11 mouse cellular contexts compared by ENCODE assay signal in the genomic region with DNA sequence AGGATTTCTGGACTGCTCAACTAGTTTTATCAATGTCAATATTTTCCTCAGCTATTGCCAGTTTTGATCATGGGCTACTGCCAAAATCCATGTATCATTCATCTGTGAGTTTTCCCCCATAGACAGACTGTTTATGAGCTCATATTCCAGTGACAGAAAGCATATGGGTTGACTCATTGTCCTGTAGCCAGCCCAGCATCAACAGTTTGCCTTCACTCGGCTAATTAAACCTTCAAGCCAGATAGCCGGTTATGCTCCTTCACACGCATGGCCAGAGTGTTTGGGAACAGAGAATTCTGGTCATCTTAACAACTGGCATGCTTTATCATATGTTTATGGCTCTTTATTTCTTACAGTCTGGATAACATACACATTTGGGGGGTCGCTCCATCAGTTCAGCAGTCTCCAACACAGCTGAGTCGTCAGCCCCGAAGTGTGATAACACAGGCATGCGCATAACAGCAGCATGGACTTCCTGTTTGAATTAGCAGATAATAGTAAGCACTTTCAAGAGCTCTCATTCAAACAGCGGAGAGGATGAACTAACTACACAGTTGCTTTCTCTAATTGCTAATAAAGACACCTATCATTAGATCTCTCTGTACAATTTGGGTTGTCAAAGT. TPM values are rescaled to one million over a fixed set of nuclear protein-coding genes. Genes with fewer than 3 reads are reported as not detected.
DNase-seq lines count a peak whose midpoint lies in the region; ATAC-seq lines count a peak whose summit lies in the region.
"Had no signal": no experiment of that assay in that cellular context is flagged by ENCODE, and none has a peak within 500 bp of the region (broad histone marks: within the 10 kb centered on the region; RNA-seq: fewer than 3 reads in every experiment).

No protein-coding gene starts in this region.

- no peaks in the 10 kb centered on the region for H3K36me3 ChIP-seq in kidney, embryonic 16.5 days (ENCODE audit: insufficient read depth, low read length)
- H3K36me3 ChIP-seq: neural tube, embryonic 13.5 days had no signal

- no peaks in the 10 kb centered on the region for H3K27me3 ChIP-seq in kidney, embryonic 16.5 days (ENCODE audit: insufficient read depth, low read length)
- H3K27me3 ChIP-seq: neural tube, embryonic 13.5 days had no signal

- intact Hi-C loops in heart, postnatal 10 days (cut with DNase I): no loop called here

- H3K4me2 ChIP-seq in kidney, embryonic 16.5 days (replicated peaks; ENCODE audit: low read depth, low read length): 0 out of 2 replicates have a peak overlapping the region, but pooled peaks have one; percentile 11
- H3K4me2 ChIP-seq: neural tube, embryonic 13.5 days had no signal

- no peak overlapping the region for H3K4me3 ChIP-seq in kidney, embryonic 16.5 days (ENCODE audit: low read length)
- H3K4me3 ChIP-seq: neural tube, embryonic 13.5 days had no signal

- no peak overlapping the region for H3K9ac ChIP-seq in kidney, embryonic 16.5 days (replicated peaks; ENCODE audit: low read length)
- H3K9ac ChIP-seq: neural tube, embryonic 13.5 days had no signal

- H3K4me1 ChIP-seq in kidney, embryonic 16.5 days (ENCODE audit: insufficient read depth, low read length): 0 out of 2 replicates have a peak, but pooled peaks cover 4% of the 10 kb centered on the region

- WGBS in kidney, embryonic 16.5 days: 48% methylated on average over 8 of the region's 8 CpGs

- peak overlapping the region; percentile 86 for H3K27ac ChIP-seq in kidney, embryonic 16.5 days (ENCODE audit: low read length)
- H3K27ac ChIP-seq: neural tube, embryonic 13.5 days had no signal

- ATAC-seq in kidney, embryonic 16.5 days (ENCODE audit: low FRiP score, low TSS enrichment): peak; percentile 87

- DNase-seq in kidney, adult 9 months: no peak
- DNase-seq in urinary bladder, postnatal 25 days (ENCODE audit: low spot score): peak; percentile 5
- no peak for DNase-seq in urinary bladder, adult 2 months (ENCODE audit: low spot score)
- peak; percentile 57 to 63 for DNase-seq in heart, postnatal 10 days
- no peak for DNase-seq in cerebellum, postnatal 25 days
- no peak for DNase-seq in spleen, adult 12 weeks (ENCODE audit: low spot score)
- no peak for DNase-seq in B cell, adult 2 months
- DNase-seq: cerebellum, adult 9-11 months; thymus, adult 2 months had no signal

- H3K9me3 ChIP-seq in kidney, embryonic 16.5 days (ENCODE audit: low read length): no peaks in the 10 kb centered on the region
- H3K9me3 ChIP-seq: neural tube, embryonic 13.5 days had no signal

RNA-seq across cellular contexts. Expression of gene Vcam1, which starts 49.2 kb away (rescaled TPM):
- 49.2 and 54.2 TPM in 2 replicates for polyA plus RNA-seq in kidney, embryonic 16.5 days (2015; fragmentation: Nextera tagmentation; extraction: Ambion mirVana)
- 43.3 and 46.6 TPM in 2 replicates for polyA plus RNA-seq in urinary bladder, adult 2 months (2012; rRNA removed)
- total RNA-seq in heart, postnatal 10 days (2021): 10 to 100 TPM; 16.5 to 17.6 TPM

Comparison
In these comparisons a context has a peak if more than half of its experiments do, and no peak if none do; other contexts are left out.
1. DNase-seq: peak in urinary bladder, postnatal 25 days (single experiment) and heart, postnatal 10 days (2 of 2); none in kidney, adult 9 months (single experiment), urinary bladder, adult 2 months (single experiment), cerebellum, postnatal 25 days (0 of 2), spleen, adult 12 weeks (single experiment) and B cell, adult 2 months (0 of 2).